Mouse (Mus musculus) c-Kit-positive CD71-positive TER-119-negative erythroid progenitor cells, embryonic 14.5 days (primary cell): ENCODE measurements around the gene AU040320.

Source experiments
- DNase-seq: peaks from one replicate; pipeline ENCODE4 v3.0.0-alpha.2; 2013; ENCODE audit warnings: low read depth

The AU040320 gene

DNA sequence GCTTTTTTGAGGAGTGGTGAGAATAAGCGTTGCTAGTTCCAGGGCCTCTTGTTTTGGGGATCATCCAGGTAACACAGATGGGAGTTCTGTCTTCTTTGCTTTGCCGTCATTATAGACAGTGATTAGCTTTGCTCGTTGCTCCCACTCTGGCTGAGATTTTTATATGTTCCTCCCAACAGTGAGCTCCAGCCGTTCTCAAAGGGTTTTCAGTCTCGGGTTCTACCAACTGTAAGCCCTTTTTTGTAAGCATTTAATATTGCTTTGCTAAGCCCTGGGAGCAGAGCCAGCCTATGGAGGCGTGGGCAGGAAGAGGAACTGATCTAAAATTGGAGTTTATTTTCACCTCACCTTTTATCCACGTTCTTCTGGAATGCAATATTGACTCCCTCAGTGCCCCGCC lies 29.7 kb downstream of the AU040320 start:
- DNase-seq = no peak

GRCm38 (mm10) chr4:126792341-126793102 lies 39.2 kb downstream of the AU040320 start:
- DNase-seq = no peak

- no peak for DNase-seq
These were observed 48.8 kb downstream of the AU040320 start for GRCm38 (mm10) chr4:126802174-126802573.

GRCm38 (mm10) chr4:126803268-126803873 lies 50.0 kb downstream of the AU040320 start:
- peak; percentile 74 for DNase-seq

DNA sequence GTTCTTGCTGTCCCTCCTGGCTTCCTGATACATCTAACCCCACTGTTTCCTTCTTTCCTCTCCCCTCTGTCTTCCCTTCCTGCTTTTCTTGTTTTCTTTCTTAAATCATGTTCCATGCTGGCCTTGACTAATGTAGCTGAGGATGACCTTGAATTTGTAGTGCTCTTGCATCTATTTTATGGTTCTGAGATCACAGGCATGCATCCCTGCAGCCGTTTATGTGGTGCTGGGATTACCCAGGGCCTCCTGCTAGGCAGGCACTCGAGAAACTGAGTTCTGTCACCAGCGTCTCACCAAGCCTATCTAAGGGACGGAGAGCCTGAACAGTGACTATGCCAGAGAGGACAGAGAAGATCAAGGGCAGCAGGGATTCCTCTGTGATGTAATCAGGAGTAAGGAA lies 52.4 kb downstream of the AU040320 start:
- DNase-seq = no peak

DNA sequence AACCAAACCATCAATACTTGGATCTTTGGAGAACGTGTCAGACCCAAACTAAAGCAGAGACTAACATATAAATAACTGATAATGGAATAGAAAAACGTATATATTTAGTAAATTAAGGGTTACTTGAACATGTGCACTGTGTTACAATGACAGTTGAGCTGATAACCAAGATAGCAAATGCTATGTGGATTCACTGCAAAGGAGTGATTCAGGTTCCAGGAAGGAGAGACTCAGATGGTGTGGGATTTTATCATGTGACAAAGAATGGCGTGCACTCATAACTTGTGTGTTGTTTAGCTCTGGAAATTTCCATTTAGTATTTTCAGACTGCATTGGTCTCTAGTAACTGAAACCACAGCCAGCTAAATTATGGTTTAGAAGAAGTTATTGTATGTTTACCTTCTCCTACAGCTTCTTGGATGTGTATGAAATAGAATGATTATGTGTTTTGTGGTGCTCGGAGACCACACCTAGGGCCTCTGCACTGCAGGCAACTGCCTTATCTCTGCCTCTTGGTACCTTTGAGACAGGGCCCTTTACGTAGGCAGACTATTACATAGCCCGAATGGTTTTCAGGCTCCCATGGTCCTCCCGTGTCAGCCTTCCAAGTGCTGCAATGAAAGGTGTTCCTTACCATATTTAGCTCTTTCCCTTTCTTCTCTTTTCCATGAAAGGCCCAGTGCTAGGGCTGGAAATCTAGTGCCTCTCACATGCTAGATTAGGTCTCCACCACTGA lies 53.5 kb downstream of the AU040320 start:
- peak; percentile 47 for DNase-seq

DNA sequence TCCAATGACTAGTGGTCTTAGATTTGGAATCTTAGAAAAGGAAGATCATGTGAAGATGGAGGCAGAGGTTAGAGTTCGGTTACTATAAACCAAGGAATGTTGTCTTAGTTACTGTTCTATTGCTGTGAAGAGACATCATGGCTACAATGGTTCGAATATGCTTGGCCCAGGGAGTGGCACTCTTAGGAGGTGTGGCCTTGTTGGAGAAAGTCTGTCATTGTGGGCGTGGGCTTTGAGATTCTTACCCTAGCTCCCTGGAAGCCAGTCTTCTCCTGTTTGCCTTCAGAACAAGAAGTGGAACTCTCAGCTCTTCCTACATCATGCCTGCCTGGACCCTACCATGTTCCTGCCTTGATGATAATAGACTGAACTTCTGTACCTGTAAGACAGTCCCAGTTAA lies 57.2 kb downstream of the AU040320 start:
- DNase-seq = no peak

- DNase-seq = no peak
These were observed 59.9 kb downstream of the AU040320 start for GRCm38 (mm10) chr4:126813212-126813611.

DNA sequence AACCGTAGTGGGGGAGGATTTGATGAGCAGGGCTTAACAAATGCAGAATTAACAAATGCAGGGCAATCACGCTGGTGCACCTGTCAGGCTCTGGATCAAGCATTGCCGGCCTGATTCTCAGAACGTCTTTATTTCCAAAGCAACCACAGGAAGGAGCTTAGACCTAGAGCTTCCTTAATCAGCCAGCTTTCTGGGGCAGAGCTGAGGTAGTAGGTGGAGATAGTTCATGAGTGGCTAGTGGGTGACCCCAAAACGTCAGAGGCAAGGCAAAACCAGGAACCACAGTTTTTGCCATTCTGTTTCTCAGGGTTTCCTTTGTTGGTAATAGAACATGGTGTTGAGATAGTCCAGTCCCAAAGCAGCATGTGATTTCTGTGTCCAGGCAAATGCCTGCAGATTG lies 61.5 kb downstream of the AU040320 start:
- DNase-seq = no peak

DNA sequence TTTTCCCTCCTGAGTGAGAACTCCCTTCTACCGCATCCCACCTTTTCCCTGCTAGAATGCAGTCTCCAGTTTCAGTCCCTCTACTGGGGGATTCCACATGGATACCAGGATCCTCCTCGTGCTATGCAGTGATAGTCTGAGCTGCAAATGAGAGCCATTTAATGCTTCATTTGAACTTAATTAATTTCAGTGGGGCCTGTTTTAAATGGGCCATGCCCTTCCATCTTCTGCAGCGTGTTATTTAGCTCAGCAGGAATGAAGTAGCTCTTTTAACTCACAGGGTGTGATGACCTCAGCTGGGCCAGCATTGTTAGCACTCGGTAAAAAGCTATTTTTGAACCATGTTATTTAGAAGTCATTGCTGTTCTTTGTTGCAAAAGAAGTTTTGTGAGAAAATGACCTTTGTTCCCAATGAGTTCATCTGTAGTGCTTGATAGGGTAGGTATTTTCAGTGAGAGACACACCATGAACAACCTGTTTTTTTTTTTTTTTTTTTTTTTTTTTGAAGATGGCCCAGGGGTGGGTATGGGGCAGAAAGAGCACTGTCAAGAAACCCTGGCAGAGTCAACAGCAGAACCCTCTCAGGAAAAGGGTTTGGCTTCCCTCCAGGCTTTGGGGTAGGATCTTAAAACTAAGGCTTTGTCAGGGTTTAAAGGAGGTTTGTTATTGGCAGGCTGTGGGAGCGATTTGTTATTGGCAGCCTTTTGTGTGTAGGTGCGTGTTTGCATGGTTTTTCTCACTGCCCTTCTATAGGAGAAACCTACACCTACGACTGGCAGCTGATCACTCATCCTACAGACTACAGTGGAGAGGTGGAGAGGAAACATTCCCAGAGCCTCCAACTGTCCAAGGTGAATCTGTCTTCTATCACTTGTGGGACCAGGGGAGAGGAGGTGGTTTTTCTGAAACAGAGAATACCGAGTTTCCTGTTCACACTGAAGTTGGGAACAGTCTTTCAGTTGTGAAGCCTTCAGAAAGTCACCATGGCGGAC lies 69.8 kb downstream of the AU040320 start:
- no peak for DNase-seq

DNA sequence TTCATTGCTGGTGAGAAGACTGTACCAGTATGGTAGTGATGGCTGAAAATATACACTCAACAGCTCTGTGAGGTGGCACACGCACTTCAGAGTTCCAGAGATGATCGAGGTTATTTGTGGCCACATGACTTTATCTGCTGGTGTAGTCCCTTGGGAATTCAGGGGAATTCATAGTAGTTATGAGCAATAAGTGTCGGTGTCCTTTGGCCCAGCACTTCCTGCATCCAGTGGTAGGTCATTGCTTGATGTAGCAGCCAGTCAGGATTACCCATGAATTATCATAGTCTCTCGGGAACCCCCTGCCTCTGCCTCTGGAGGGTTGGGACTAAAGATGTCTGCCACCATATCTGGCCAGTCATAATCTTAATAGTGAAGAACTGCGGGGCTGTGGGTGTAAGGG lies 70.6 kb downstream of the AU040320 start:
- no peak for DNase-seq

- no peak for DNase-seq
These were observed 77.8 kb downstream of the AU040320 start for GRCm38 (mm10) chr4:126831122-126831521.

GRCm38 (mm10) chr4:126838799-126839198 lies 85.5 kb downstream of the AU040320 start:
- DNase-seq = no peak

DNA sequence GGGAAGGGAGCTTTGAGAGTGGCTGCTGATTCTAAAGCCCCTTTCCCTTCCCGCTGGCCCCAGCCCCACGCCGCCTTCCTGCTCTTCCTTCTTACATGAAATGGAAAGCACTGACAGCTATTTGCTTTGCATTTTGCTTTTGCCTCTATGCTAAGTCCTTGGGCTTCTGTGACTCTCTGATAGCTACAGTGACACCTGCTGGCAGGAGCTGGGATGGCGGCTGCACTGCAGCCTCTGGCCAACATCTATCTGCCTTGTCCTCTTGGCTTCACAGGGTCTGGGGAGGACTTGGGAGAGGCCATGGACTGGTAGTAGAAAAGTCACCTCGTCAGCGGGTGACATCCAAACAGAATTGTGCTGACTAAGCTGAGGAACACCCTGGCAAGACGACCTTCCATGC lies 86.5 kb downstream of the AU040320 start:
- DNase-seq = peak; percentile 66

GRCm38 (mm10) chr4:126840996-126841560 lies 87.7 kb downstream of the AU040320 start:
- DNase-seq = no peak

DNA sequence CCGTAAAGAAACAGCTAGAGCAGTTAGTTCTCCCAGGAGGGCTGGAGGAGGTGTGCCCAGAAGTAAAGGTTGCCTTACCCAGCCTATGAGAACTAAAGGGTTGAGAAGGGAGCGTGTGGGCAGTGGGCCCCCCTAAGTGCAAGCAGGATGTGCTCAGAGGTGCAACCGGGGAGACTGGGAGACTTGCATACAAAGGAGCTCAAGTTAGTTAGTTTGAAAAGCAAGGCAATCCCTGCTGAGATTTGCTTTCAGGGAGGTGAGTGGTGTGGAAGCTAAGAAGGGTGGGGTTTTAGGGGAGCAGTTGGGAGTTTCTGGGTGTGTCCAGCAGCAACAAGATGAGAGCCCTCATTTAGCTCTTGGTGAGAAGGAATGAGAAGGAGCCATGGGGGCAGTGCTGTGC lies 89.6 kb downstream of the AU040320 start:
- no peak for DNase-seq

GRCm38 (mm10) chr4:126845664-126846063 lies 92.3 kb downstream of the AU040320 start:
- DNase-seq = no peak

- DNase-seq = no peak
These were observed 93.6 kb downstream of the AU040320 start for GRCm38 (mm10) chr4:126846971-126847370.

DNA sequence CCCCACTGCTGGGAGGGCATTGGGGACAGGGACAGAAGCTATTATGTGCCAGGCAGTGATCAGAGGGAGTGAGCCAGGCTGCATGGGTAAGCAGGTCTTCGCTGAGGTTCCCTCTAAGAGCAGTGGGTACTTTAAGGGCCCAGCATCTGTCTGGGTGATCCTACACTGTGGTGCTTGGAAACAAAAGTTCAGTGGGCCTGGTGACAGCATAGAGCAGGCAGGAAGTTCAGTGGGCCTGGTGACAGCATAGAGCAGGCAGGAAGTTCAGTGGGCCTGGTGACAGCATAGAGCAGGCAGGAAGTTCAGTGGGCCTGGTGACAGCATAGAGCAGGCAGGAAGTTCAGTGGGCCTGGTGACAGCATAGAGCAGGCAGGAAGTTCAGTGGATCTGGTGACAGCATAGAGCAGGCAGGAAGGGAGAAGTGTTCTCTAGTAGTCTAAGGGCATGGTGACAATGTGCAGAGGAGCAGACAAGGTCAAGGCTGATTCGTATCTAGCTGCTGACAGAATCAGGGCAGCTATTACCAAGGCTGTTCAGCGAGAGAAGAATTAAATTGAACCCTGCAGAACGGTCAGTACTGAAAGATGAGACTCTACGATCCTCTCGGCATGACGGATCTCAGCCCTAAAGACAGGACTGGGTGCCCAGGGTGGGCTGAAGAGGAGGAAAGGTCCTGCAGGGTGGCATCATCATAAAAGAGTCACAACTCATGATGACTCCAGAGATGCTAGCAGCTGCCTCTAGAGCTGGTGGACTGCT lies 96.9 kb downstream of the AU040320 start:
- no peak for DNase-seq

GRCm38 (mm10) chr4:126850778-126851080 lies 97.4 kb downstream of the AU040320 start:
- no peak for DNase-seq

DNA sequence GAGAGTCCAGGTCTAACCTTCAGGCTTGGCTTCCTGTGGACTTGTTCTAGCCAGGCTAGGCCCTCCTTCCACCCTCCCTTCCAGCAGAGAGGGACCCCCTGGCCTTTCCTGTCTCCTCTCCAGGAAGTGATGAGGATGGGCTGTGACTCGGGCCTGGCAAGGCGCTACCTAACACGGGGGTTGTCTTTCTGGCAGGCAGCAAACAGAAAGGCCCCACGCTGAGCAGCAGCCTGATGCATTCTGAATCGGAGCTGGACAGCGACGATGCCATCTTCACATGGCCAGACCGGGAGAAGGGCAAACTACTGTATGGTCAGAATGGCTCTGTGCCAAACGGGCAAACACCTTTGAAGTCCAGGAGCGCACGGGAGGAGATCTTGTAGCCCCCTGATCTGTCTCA lies 99.6 kb downstream of the AU040320 start:
- DNase-seq = no peak
